Mouse (Mus musculus): ENCODE measurements around the gene Casc1. TPM values are rescaled to one million over a fixed set of nuclear protein-coding genes. Genes with fewer than 3 reads are reported as not detected.

Gene Casc1
- polyA plus RNA-seq, 1 experiment from 2014 or later = 0.32 TPM

- DNase-seq (ENCODE audit: low spot score) = no peak
- Histone ChIP-seq H3K9me3 (peaks cover 6% of the 10 kb centered on the region; the same call in 1 of the 2 replicates), H3K36me3 (replicated peaks) (no peaks in the 10 kb centered on the region), H3K27ac (replicated peaks) (no peak overlapping the region), H3K4me1 (peaks cover 24% of the 10 kb centered on the region), H3K4me3 (no peak overlapping the region), H3K27me3 (replicated peaks; ENCODE audit: low read depth, poor library complexity, severe bottlenecking) (peaks cover 14% of the 10 kb centered on the region)
- WGBS = 69% methylated on average over 7 of the region's 7 CpGs
Observed at GRCm38 (mm10) chr6:145125591-145126113, 85.2 kb downstream of the Casc1 start.

Other genes with a start within 250 kb of the Casc1 start
- 126 and 141 TPM in 2 replicates for gene Bcat1, start 134.8 kb downstream of the Casc1 start, polyA plus RNA-seq (2016; fragmentation: Nextera tagmentation; extraction: Ambion mirVana)
- 1.8 and 2.2 TPM in 2 replicates for gene Lrmp, start 95.4 kb downstream of the Casc1 start, polyA plus RNA-seq (2016; fragmentation: Nextera tagmentation; extraction: Ambion mirVana)
- gene Etfrf1, start 129 bp upstream of the Casc1 start, polyA plus RNA-seq (2016; fragmentation: Nextera tagmentation; extraction: Ambion mirVana) = 27.6 and 29.8 TPM in 2 replicates
- gene Kras, start 39.2 kb upstream of the Casc1 start, polyA plus RNA-seq (2016; fragmentation: Nextera tagmentation; extraction: Ambion mirVana) = 87.8 and 89.7 TPM in 2 replicates